Mouse (Mus musculus) ZHBTc4 (cell line): ENCODE measurements at regions not wholly inside any gene's neighbourhood (a gene's known extent, or its start where the extent isn't known, plus 50 kb on each side); places are given as distances from the start of the nearest gene placed in this dataset.

Source experiments
- DNase-seq: peaks from one replicate; pipeline ENCODE4 v3.0.0-alpha.2; 2011; ENCODE audit warnings: low read depth, low spot score

GRCm38 (mm10) chr2:128431751-128432150 lies 159.3 kb upstream of the Spdye4c start:
- no peak for DNase-seq

GRCm38 (mm10) chr2:128432741-128433140 lies 158.3 kb upstream of the Spdye4c start:
- no peak for DNase-seq

- DNase-seq, result no peak
These were observed 157.4 kb upstream of the Spdye4c start for GRCm38 (mm10) chr2:128433553-128434081.

- peak; percentile 35 for DNase-seq
These were observed 156.6 kb upstream of the Spdye4c start for GRCm38 (mm10) chr2:128434200-128434977.

- peak; percentile 29 for DNase-seq
These were observed 154.6 kb upstream of the Spdye4c start for GRCm38 (mm10) chr2:128436378-128436777.

GRCm38 (mm10) chr2:128437698-128438097 lies 153.3 kb upstream of the Spdye4c start:
- no peak for DNase-seq

- peak; percentile 12 for DNase-seq
These were observed 152.7 kb upstream of the Spdye4c start for GRCm38 (mm10) chr2:128438161-128438822.

GRCm38 (mm10) chr2:128438897-128439296 lies 152.1 kb upstream of the Spdye4c start:
- DNase-seq, result no peak

GRCm38 (mm10) chr2:128444599-128445011 lies 146.4 kb upstream of the Spdye4c start:
- no peak for DNase-seq

GRCm38 (mm10) chr2:128445443-128445842 lies 145.6 kb upstream of the Spdye4c start:
- DNase-seq, result no peak

- DNase-seq, result no peak
These were observed 141.7 kb upstream of the Spdye4c start for GRCm38 (mm10) chr2:128449294-128449693.

GRCm38 (mm10) chr2:128450045-128450444 lies 141.0 kb upstream of the Spdye4c start:
- no peak for DNase-seq

- DNase-seq, result no peak
These were observed 139.3 kb upstream of the Spdye4c start for GRCm38 (mm10) chr2:128451554-128452239.

GRCm38 (mm10) chr2:128452582-128452981 lies 138.4 kb upstream of the Spdye4c start:
- no peak for DNase-seq

GRCm38 (mm10) chr2:128454509-128454908 lies 136.5 kb upstream of the Spdye4c start:
- DNase-seq, result no peak

- no peak for DNase-seq
These were observed 133.3 kb upstream of the Spdye4c start for GRCm38 (mm10) chr2:128457591-128458209.

GRCm38 (mm10) chr2:128465214-128465984 lies 125.6 kb upstream of the Spdye4c start:
- no peak for DNase-seq

GRCm38 (mm10) chr2:128467490-128468245 lies 123.3 kb upstream of the Spdye4c start:
- no peak for DNase-seq

GRCm38 (mm10) chr2:128468323-128468722 lies 122.7 kb upstream of the Spdye4c start:
- no peak for DNase-seq

- DNase-seq, result peak; percentile 66
These were observed 120.7 kb upstream of the Spdye4c start for GRCm38 (mm10) chr2:128470351-128470750.
